19 mouse cellular contexts compared by ENCODE assay signal in genomic region chr10:52791560-52791959, GRCm38 (mm10).
DNase-seq lines count a peak whose midpoint lies in the region; ATAC-seq and TF ChIP-seq lines count a peak whose summit lies in the region.
"Had no signal": no experiment of that assay in that cellular context is flagged by ENCODE, and none has a peak within 500 bp of the region (broad histone marks: within the 10 kb centered on the region; RNA-seq: fewer than 3 reads in every experiment).

No protein-coding gene starts in this region.

- H3K4me1 ChIP-seq in hindbrain, embryonic 13.5 days (replicated peaks): no peaks in the 10 kb centered on the region; the same call in 1 of the 2 replicates
- H3K4me1 ChIP-seq in hindbrain, embryonic 12.5 days: 0 out of 2 replicates have a peak, but pooled peaks cover 3% of the 10 kb centered on the region
- no peaks in the 10 kb centered on the region for H3K4me1 ChIP-seq in neural tube, embryonic 14.5 days (ENCODE audit: control insufficient read depth, insufficient read depth, low read length)
- no peaks in the 10 kb centered on the region for H3K4me1 ChIP-seq in kidney, adult 2 months (ENCODE audit: control insufficient read depth, insufficient read depth, low read length)
- H3K4me1 ChIP-seq: limb, embryonic 15.5 days had no signal

- no peak overlapping the region for H3K4me3 ChIP-seq in hindbrain, embryonic 13.5 days
- H3K4me3 ChIP-seq in hindbrain, embryonic 12.5 days: no peak overlapping the region
- no peak overlapping the region for H3K4me3 ChIP-seq in neural tube, embryonic 14.5 days (ENCODE audit: low read depth, low read length)
- H3K4me3 ChIP-seq in kidney, adult 2 months (ENCODE audit: insufficient read depth, low read depth, low read length): no peak overlapping the region
- H3K4me3 ChIP-seq: left cerebral cortex, adult 2 months; limb, embryonic 15.5 days; myocyte had no signal

- H3K36me3 ChIP-seq in hindbrain, embryonic 13.5 days: no peaks in the 10 kb centered on the region
- no peaks in the 10 kb centered on the region for H3K36me3 ChIP-seq in hindbrain, embryonic 12.5 days
- H3K36me3 ChIP-seq in neural tube, embryonic 14.5 days (ENCODE audit: control insufficient read depth, insufficient read depth, low read length): no peaks in the 10 kb centered on the region
- no peaks in the 10 kb centered on the region for H3K36me3 ChIP-seq in kidney, adult 2 months (ENCODE audit: control insufficient read depth, insufficient read depth, low read length)
- H3K36me3 ChIP-seq: limb, embryonic 15.5 days had no signal

- H3K4me2 ChIP-seq in hindbrain, embryonic 13.5 days: no peak overlapping the region
- H3K4me2 ChIP-seq in hindbrain, embryonic 12.5 days (replicated peaks): no peak overlapping the region
- no peak overlapping the region for H3K4me2 ChIP-seq in neural tube, embryonic 14.5 days (ENCODE audit: low read depth, low read length)
- H3K4me2 ChIP-seq: limb, embryonic 15.5 days had no signal

- no peak for TF ChIP-seq CTCF in kidney, adult 2 months (conservative IDR thresholded peaks at IDR 0.05; ENCODE audit: insufficient read depth, insufficient read length, low read depth, low read length)

- 63% methylated on average over 6 of the region's 6 CpGs for WGBS in hindbrain, embryonic 13.5 days
- WGBS in hindbrain, embryonic 12.5 days: 54% methylated on average over 6 of the region's 6 CpGs
- 78% methylated on average over 6 of the region's 6 CpGs for WGBS in neural tube, embryonic 14.5 days
- WGBS in kidney, adult 2 months: 89% methylated on average over 6 of the region's 6 CpGs

- peak; percentile 1 for DNase-seq in cerebellum, adult 18-20 months
- DNase-seq in cerebellum, adult 8-10 months: no peak
- no peak for DNase-seq in neural tube, embryonic 10.5 days (ENCODE audit: extremely low spot score, low spot score)
- DNase-seq in kidney, adult 2 months: no peak
- DNase-seq: cerebellum, postnatal 36 days; heart, adult 11 months; kidney, postnatal 10 days; lung, adult 2 months; spleen, adult 18-20 months; thymus, postnatal 14 days had no signal

- no peaks in the 10 kb centered on the region for H3K27me3 ChIP-seq in hindbrain, embryonic 13.5 days
- H3K27me3 ChIP-seq in hindbrain, embryonic 12.5 days: no peaks in the 10 kb centered on the region
- H3K27me3 ChIP-seq in neural tube, embryonic 14.5 days (ENCODE audit: control insufficient read depth, insufficient read depth, low read length): no peaks in the 10 kb centered on the region
- no peaks in the 10 kb centered on the region for H3K27me3 ChIP-seq in kidney, adult 2 months (replicated peaks; ENCODE audit: control insufficient read depth, insufficient read depth, low read length)
- H3K27me3 ChIP-seq: limb, embryonic 15.5 days; Patski had no signal

- no peak for TF ChIP-seq POLR2A in kidney, adult 2 months (IDR thresholded peaks at IDR 0.05; ENCODE audit: low read depth, low read length)

- no peaks in the 10 kb centered on the region for H3K9me3 ChIP-seq in hindbrain, embryonic 13.5 days
- H3K9me3 ChIP-seq in hindbrain, embryonic 12.5 days (replicated peaks): no peaks in the 10 kb centered on the region
- H3K9me3 ChIP-seq in neural tube, embryonic 14.5 days (ENCODE audit: control insufficient read depth, low read length): no peaks in the 10 kb centered on the region
- H3K9me3 ChIP-seq: limb, embryonic 15.5 days had no signal

- H3K27ac ChIP-seq in hindbrain, embryonic 13.5 days: no peak overlapping the region
- no peak overlapping the region for H3K27ac ChIP-seq in hindbrain, embryonic 12.5 days
- H3K27ac ChIP-seq in neural tube, embryonic 14.5 days (ENCODE audit: low read depth, low read length): no peak overlapping the region
- H3K27ac ChIP-seq in kidney, adult 2 months (ENCODE audit: insufficient read depth, low read depth, low read length): no peak overlapping the region
- H3K27ac ChIP-seq: left cerebral cortex, adult 2 months; limb, embryonic 15.5 days had no signal

- no peak overlapping the region for H3K9ac ChIP-seq in hindbrain, embryonic 13.5 days
- no peak overlapping the region for H3K9ac ChIP-seq in hindbrain, embryonic 12.5 days
- H3K9ac ChIP-seq in neural tube, embryonic 14.5 days (replicated peaks; ENCODE audit: low read depth, low read length): no peak overlapping the region
- H3K9ac ChIP-seq: limb, embryonic 15.5 days had no signal

- ATAC-seq in hindbrain, embryonic 13.5 days (ENCODE audit: low FRiP score): peak; percentile 61
- ATAC-seq in hindbrain, embryonic 12.5 days (ENCODE audit: low FRiP score): no peak
- peak; percentile 51; the same call in 1 of the 2 replicates for ATAC-seq in neural tube, embryonic 14.5 days (ENCODE audit: low read depth)
- ATAC-seq in erythroid progenitor cell, adult 5-6 weeks (replicated peaks; ENCODE audit: low FRiP score, poor library complexity, severe bottlenecking): no peak
- ATAC-seq: intestine, embryonic 16.5 days; Patski had no signal

Comparison
In these comparisons a context has a peak if more than half of its experiments do, and no peak if none do; other contexts are left out.
1. DNase-seq: peak in cerebellum, adult 18-20 months (2 of 2); none in cerebellum, adult 8-10 months (single experiment), neural tube, embryonic 10.5 days (single experiment) and kidney, adult 2 months (single experiment).
2. ATAC-seq: peak in hindbrain, embryonic 13.5 days (single experiment) and neural tube, embryonic 14.5 days (single experiment); none in hindbrain, embryonic 12.5 days (single experiment) and erythroid progenitor cell, adult 5-6 weeks (single experiment).